Mouse (Mus musculus): ENCODE data around the gene Rhov. TPM values are rescaled to one million over a fixed set of nuclear protein-coding genes. Genes with fewer than 3 reads are reported as not detected.

Gene Rhov
- polyA plus RNA-seq, 1 experiment from 2014 or later, result 0.61 TPM

DNA sequence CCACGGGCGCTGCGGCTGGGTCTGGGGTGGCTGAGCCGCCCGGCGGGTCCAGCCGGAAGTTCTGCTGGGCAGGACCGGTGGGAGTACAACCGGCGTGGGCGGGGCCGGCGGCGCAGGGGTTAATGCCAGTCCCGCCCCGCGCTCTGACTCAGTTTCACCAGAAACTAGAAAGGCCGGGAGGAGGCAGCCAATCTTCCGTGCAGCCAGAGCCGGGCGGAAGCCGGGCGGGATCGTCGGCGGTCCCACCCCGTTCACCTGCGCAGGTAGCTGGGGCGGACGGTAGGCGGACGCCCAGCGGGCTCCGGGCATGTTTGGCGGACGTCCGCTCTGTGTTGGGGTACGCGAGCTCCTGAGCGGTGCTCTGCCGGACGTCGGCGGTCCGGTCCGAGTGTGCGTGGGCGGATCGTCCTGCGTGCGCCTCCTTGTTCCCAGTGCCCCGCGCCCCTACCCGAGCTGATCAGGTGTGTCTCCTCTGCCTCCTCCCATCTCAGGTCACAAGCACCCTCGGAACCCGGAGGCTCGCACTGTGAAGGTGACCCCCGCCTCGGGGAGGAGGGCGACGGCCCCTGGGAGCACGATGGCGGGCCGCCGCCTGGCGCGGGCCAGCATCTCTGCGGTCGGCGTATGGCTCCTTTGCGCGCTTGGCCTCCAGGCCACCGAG is 33.7 kb downstream of the Rhov start, which contains the start of gene Spint1:
Gene Spint1, plus strand, starts transcription at position 153 of the 661 bp plus-strand sequence.
- Histone ChIP-seq H3K27me3 (ENCODE audit: control insufficient read depth, insufficient read depth, low read length) (peaks cover 41% of the 10 kb centered on the region), H3K4me2 (replicated peaks; ENCODE audit: low read depth, low read length) (peak within 1 kb of the TSS; percentile 79), H3K4me1 (ENCODE audit: control insufficient read depth, insufficient read depth, low read length) (0 out of 2 replicates have a peak, but pooled peaks cover 8% of the 10 kb centered on the region), H3K4me3 (ENCODE audit: low read length) (peak within 1 kb of the TSS; percentile 56), H3K9ac (ENCODE audit: low read depth, low read length) (peak within 1 kb of the TSS; percentile 51), H3K36me3 (ENCODE audit: control insufficient read depth, insufficient read depth, low read length) (no peaks in the 10 kb centered on the region), H3K9me3 (ENCODE audit: control insufficient read depth, low read length) (no peaks in the 10 kb centered on the region), H3K27ac (ENCODE audit: low read depth, low read length) (peak within 1 kb of the TSS; percentile 67; the same call in 1 of the 2 replicates)
- peak; percentile 73 for ATAC-seq (ENCODE audit: low FRiP score, low TSS enrichment)
- WGBS, result under 1% methylated on average over 66 of the region's 73 CpGs

DNA sequence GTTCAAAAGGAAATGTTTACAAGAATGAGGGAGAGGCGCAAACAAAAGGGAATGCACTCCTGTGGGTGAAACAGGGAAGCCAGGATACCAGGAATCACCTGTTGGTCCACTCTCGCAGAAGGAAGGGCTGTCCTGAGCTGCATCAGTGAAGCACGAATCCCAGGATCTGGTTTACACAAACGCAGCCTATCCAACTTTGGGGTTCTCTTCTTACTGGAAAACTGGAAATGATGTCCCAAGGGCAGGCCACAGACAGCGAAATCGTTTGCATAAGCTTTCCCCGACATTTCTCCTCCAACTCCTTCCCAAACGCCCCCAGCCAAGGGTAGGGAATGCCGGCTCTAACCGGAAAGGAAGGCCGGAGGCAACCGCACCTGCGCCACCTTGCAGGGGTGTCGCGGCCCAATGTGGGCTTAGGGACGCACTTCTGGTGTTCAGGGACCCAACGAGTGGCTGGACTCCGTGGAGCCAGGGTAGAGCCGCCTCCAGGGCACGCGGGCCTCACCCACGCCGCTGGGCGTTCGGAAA is 34.3 kb downstream of the Rhov start:
- ATAC-seq (ENCODE audit: low FRiP score, low TSS enrichment), result peak; percentile 44; the same call in 1 of the 2 replicates
- Histone ChIP-seq H3K36me3 (ENCODE audit: control insufficient read depth, insufficient read depth, low read length) (no peaks in the 10 kb centered on the region), H3K4me3 (ENCODE audit: low read length) (peak overlapping the region; percentile 56), H3K4me2 (replicated peaks; ENCODE audit: low read depth, low read length) (peak overlapping the region; percentile 79), H3K4me1 (ENCODE audit: control insufficient read depth, insufficient read depth, low read length) (0 out of 2 replicates have a peak, but pooled peaks cover 8% of the 10 kb centered on the region), H3K9ac (ENCODE audit: low read depth, low read length) (peak overlapping the region; percentile 51), H3K27ac (ENCODE audit: low read depth, low read length) (peak overlapping the region; percentile 67; the same call in 1 of the 2 replicates), H3K27me3 (ENCODE audit: control insufficient read depth, insufficient read depth, low read length) (peaks cover 41% of the 10 kb centered on the region), H3K9me3 (ENCODE audit: control insufficient read depth, low read length) (no peaks in the 10 kb centered on the region)
- WGBS, result 6% methylated on average over 25 of the region's 25 CpGs

- no peak within 1 kb of the TSS for H3K4me3 ChIP-seq (ENCODE audit: low read length)
- 64% methylated on average over 6 of the region's 6 CpGs for WGBS
- no peak for ATAC-seq (ENCODE audit: low FRiP score, low TSS enrichment)
- H3K27me3 ChIP-seq (ENCODE audit: control insufficient read depth, insufficient read depth, low read length), result no peaks in the 10 kb centered on the region
- no peaks in the 10 kb centered on the region for H3K4me1 ChIP-seq (ENCODE audit: control insufficient read depth, insufficient read depth, low read length)
- H3K9me3 ChIP-seq (ENCODE audit: control insufficient read depth, low read length), result no peaks in the 10 kb centered on the region
- H3K27ac ChIP-seq (ENCODE audit: low read depth, low read length), result no peak within 1 kb of the TSS
- H3K36me3 ChIP-seq (ENCODE audit: control insufficient read depth, insufficient read depth, low read length), result no peaks in the 10 kb centered on the region
- no peak within 1 kb of the TSS for H3K4me2 ChIP-seq (replicated peaks; ENCODE audit: low read depth, low read length)
- H3K9ac ChIP-seq (ENCODE audit: low read depth, low read length), result no peak within 1 kb of the TSS
Observed at GRCm38 (mm10) chr2:119229775-119230704, 41.0 kb downstream of the Rhov start, which contains the start of gene Ppp1r14d. TSS of gene Ppp1r14d (minus strand) at chr2:119229906.

Other genes with a start within 250 kb of the Rhov start
- gene Ccdc32, start 241.9 kb downstream of the Rhov start, polyA plus RNA-seq (2014; fragmentation: Nextera tagmentation; extraction: Ambion mirVana), result 19.9 and 22.0 TPM in 2 replicates
- 5.8 and 6.0 TPM in 2 replicates for gene Rpusd2, start 236.5 kb downstream of the Rhov start, polyA plus RNA-seq (2014; fragmentation: Nextera tagmentation; extraction: Ambion mirVana)
- 48.3 and 49.1 TPM in 2 replicates for gene Knl1, start 224.2 kb downstream of the Rhov start, polyA plus RNA-seq (2014; fragmentation: Nextera tagmentation; extraction: Ambion mirVana)
- gene Rad51, start 158.5 kb downstream of the Rhov start, polyA plus RNA-seq (2014; fragmentation: Nextera tagmentation; extraction: Ambion mirVana), result 40.0 and 51.9 TPM in 2 replicates
- 35.8 and 41.9 TPM in 2 replicates for gene Rmdn3, start 114.2 kb downstream of the Rhov start, polyA plus RNA-seq (2014; fragmentation: Nextera tagmentation; extraction: Ambion mirVana)
- 35.5 and 41.7 TPM in 2 replicates for gene Gchfr, start 103.5 kb downstream of the Rhov start, polyA plus RNA-seq (2014; fragmentation: Nextera tagmentation; extraction: Ambion mirVana)
- 0.31 and 0.43 TPM in 2 replicates for gene Gm14137, start 96.8 kb downstream of the Rhov start, polyA plus RNA-seq (2014; fragmentation: Nextera tagmentation; extraction: Ambion mirVana)
- 47.9 and 49.1 TPM in 2 replicates for gene Zfyve19, start 62.7 kb downstream of the Rhov start, polyA plus RNA-seq (2014; fragmentation: Nextera tagmentation; extraction: Ambion mirVana)
- 21.4 and 24.5 TPM in 2 replicates for gene Dnajc17, start 62.5 kb downstream of the Rhov start, polyA plus RNA-seq (2014; fragmentation: Nextera tagmentation; extraction: Ambion mirVana)
- 0.28 and 0.94 TPM in 2 replicates for gene Ppp1r14d, start 41.4 kb downstream of the Rhov start, polyA plus RNA-seq (2014; fragmentation: Nextera tagmentation; extraction: Ambion mirVana)
- gene Spint1, start 33.9 kb downstream of the Rhov start, polyA plus RNA-seq (2014; fragmentation: Nextera tagmentation; extraction: Ambion mirVana), result 23.6 and 38.1 TPM in 2 replicates
- gene Vps18, start 17.5 kb upstream of the Rhov start, polyA plus RNA-seq (2014; fragmentation: Nextera tagmentation; extraction: Ambion mirVana), result 7.1 and 13.3 TPM in 2 replicates
- gene Dll4, start 54.5 kb upstream of the Rhov start, polyA plus RNA-seq (2014; fragmentation: Nextera tagmentation; extraction: Ambion mirVana), result 4.9 and 8.3 TPM in 2 replicates
- gene Chac1, start 80.0 kb upstream of the Rhov start, polyA plus RNA-seq (2014; fragmentation: Nextera tagmentation; extraction: Ambion mirVana), result 0.38 and 1.0 TPM in 2 replicates
- 6.2 and 8.4 TPM in 2 replicates for gene Ino80, start 206.4 kb upstream of the Rhov start, polyA plus RNA-seq (2014; fragmentation: Nextera tagmentation; extraction: Ambion mirVana)